Mouse (Mus musculus) liver, embryonic 15.5 days (tissue): ENCODE results near the gene Nxph3. TPM values are rescaled to one million over a fixed set of nuclear protein-coding genes. Genes with fewer than 3 reads are reported as not detected.

ENCODE experiments used
- ATAC-seq: fragments of 200-750 bp; cut with Nextera tagmentation; 2 replicates; pipeline ENCODE4 v1.8.0; 2017; ENCODE audit warnings: moderate number of reproducible peaks, mild to moderate bottlenecking, moderate library complexity; ENCODE audit not compliant: insufficient read depth
- H3K27ac ChIP-seq: fragments of 300-500 bp; sonication (generic); replicated peaks from 2 replicates; pipeline ENCODE4 v1.5.1; 2015; ENCODE audit warnings: mild to moderate bottlenecking, inconsistent platforms
- H3K27me3 ChIP-seq: fragments of 300-500 bp; sonication (generic); 2 replicates; pipeline ENCODE4 v1.6.1; 2015; ENCODE audit warnings: mild to moderate bottlenecking, inconsistent platforms
- H3K36me3 ChIP-seq: fragments of 300-500 bp; sonication (generic); replicated peaks from 2 replicates; pipeline ENCODE4 v1.6.1; 2015; ENCODE audit warnings: moderate library complexity, mild to moderate bottlenecking, inconsistent platforms
- H3K4me1 ChIP-seq: fragments of 300-500 bp; sonication (generic); replicated peaks from 2 replicates; pipeline ENCODE4 v1.6.1; 2015; ENCODE audit warnings: inconsistent platforms
- H3K4me2 ChIP-seq: fragments of 300-500 bp; sonication (generic); 2 replicates; pipeline ENCODE4 v1.6.1; 2015; ENCODE audit warnings: moderate library complexity, mild to moderate bottlenecking, inconsistent platforms
- H3K4me3 ChIP-seq: fragments of 300-500 bp; sonication (generic); replicated peaks from 2 replicates; pipeline ENCODE4 v1.5.1; 2015; ENCODE audit warnings: mild to moderate bottlenecking, inconsistent platforms
- H3K9ac ChIP-seq: fragments of 300-500 bp; sonication (generic); 2 replicates; pipeline ENCODE4 v1.6.1; 2015; ENCODE audit warnings: moderate library complexity, mild to moderate bottlenecking, inconsistent platforms
- H3K9me3 ChIP-seq: fragments of 300-500 bp; sonication (generic); replicated peaks from 2 replicates; pipeline ENCODE4 v1.6.1; 2016; ENCODE audit warnings: inconsistent platforms
- WGBS: fragments of 180-500 bp; shearing (Covaris S2); methylation state at CpG from one replicate; pipeline ENCODE4 v1.1.7; 2015; ENCODE audit warnings: mixed read lengths; ENCODE audit not compliant: insufficient replicate concordance; 5-methylcytosine and 5-hydroxymethylcytosine counted together
- polyA plus RNA-seq: library from polyadenylated mRNA; unstranded; fragments of >200 nt; fragmentation: Nextera tagmentation; extraction: Ambion mirVana; gene quantifications from 2 replicates; pipeline ENCODE4 v1.2.1, GENCODE M21; 2015

The Nxph3 gene
- 0.03 TPM in 1 of 2 replicates, not detected in the other for polyA plus RNA-seq

GRCm38 (mm10) chr11:95514298-95514861 lies at the start of gene Nxph3:
Gene Nxph3, minus strand, starts transcription at chr11:95514570.
- no peak within 1 kb of the TSS for H3K9ac ChIP-seq
- ATAC-seq: peak; percentile 22; the same call in 1 of the 2 replicates
- peak within 1 kb of the TSS; percentile 45 for H3K4me3 ChIP-seq
- H3K27me3 ChIP-seq: peaks cover 92% of the 10 kb centered on the region
- H3K4me1 ChIP-seq: peaks cover 16% of the 10 kb centered on the region
- H3K27ac ChIP-seq: no peak within 1 kb of the TSS
- H3K9me3 ChIP-seq: no peaks in the 10 kb centered on the region
- H3K4me2 ChIP-seq: peak within 1 kb of the TSS; percentile 69
- under 1% methylated on average over 66 of the region's 66 CpGs for WGBS
- no peaks in the 10 kb centered on the region for H3K36me3 ChIP-seq

- H3K4me3 ChIP-seq: no peak overlapping the region
- no peak overlapping the region for H3K27ac ChIP-seq
- no peaks in the 10 kb centered on the region for H3K27me3 ChIP-seq
- ATAC-seq: no peak
- no peak overlapping the region for H3K4me2 ChIP-seq
- no peaks in the 10 kb centered on the region for H3K36me3 ChIP-seq
- WGBS: 60% methylated on average over 5 of the region's 5 CpGs
- no peaks in the 10 kb centered on the region for H3K9me3 ChIP-seq
- H3K4me1 ChIP-seq: no peaks in the 10 kb centered on the region
- no peak overlapping the region for H3K9ac ChIP-seq
These were observed 49.5 kb upstream of the Nxph3 start for GRCm38 (mm10) chr11:95563849-95564248.

- H3K27ac ChIP-seq: no peak overlapping the region
- no peaks in the 10 kb centered on the region for H3K36me3 ChIP-seq
- H3K9me3 ChIP-seq: no peaks in the 10 kb centered on the region
- H3K27me3 ChIP-seq: no peaks in the 10 kb centered on the region
- H3K9ac ChIP-seq: no peak overlapping the region
- WGBS: 33% methylated on average over 3 of the region's 3 CpGs
- no peaks in the 10 kb centered on the region for H3K4me1 ChIP-seq
- H3K4me3 ChIP-seq: no peak overlapping the region
- no peak overlapping the region for H3K4me2 ChIP-seq
- ATAC-seq: no peak
These were observed 46.4 kb upstream of the Nxph3 start for GRCm38 (mm10) chr11:95560773-95561172.

GRCm38 (mm10) chr11:95559761-95560160 lies 45.4 kb upstream of the Nxph3 start:
- WGBS: 56% methylated on average over 2 of the region's 2 CpGs
- no peak overlapping the region for H3K4me3 ChIP-seq
- no peaks in the 10 kb centered on the region for H3K9me3 ChIP-seq
- H3K27ac ChIP-seq: no peak overlapping the region
- H3K36me3 ChIP-seq: no peaks in the 10 kb centered on the region
- no peaks in the 10 kb centered on the region for H3K4me1 ChIP-seq
- no peaks in the 10 kb centered on the region for H3K27me3 ChIP-seq
- H3K9ac ChIP-seq: no peak overlapping the region
- ATAC-seq: no peak
- H3K4me2 ChIP-seq: no peak overlapping the region

- Histone ChIP-seq H3K36me3 (no peaks in the 10 kb centered on the region), H3K9ac (no peak overlapping the region), H3K4me3 (no peak overlapping the region), H3K4me2 (no peak overlapping the region), H3K27me3 (no peaks in the 10 kb centered on the region), H3K4me1 (no peaks in the 10 kb centered on the region), H3K27ac (no peak overlapping the region), H3K9me3 (no peaks in the 10 kb centered on the region)
- ATAC-seq: no peak
- 35% methylated on average over 6 of the region's 6 CpGs for WGBS
These were observed 43.3 kb upstream of the Nxph3 start for GRCm38 (mm10) chr11:95557719-95558118.

GRCm38 (mm10) chr11:95557032-95557431 lies 42.7 kb upstream of the Nxph3 start:
- no peaks in the 10 kb centered on the region for H3K4me1 ChIP-seq
- H3K9me3 ChIP-seq: no peaks in the 10 kb centered on the region
- H3K9ac ChIP-seq: no peak overlapping the region
- H3K4me3 ChIP-seq: no peak overlapping the region
- no peak overlapping the region for H3K4me2 ChIP-seq
- ATAC-seq: no peak
- H3K36me3 ChIP-seq: no peaks in the 10 kb centered on the region
- no peaks in the 10 kb centered on the region for H3K27me3 ChIP-seq
- 51% methylated on average over 6 of the region's 6 CpGs for WGBS
- no peak overlapping the region for H3K27ac ChIP-seq

GRCm38 (mm10) chr11:95555279-95555678 lies 40.9 kb upstream of the Nxph3 start:
- no peak overlapping the region for H3K27ac ChIP-seq
- no peaks in the 10 kb centered on the region for H3K9me3 ChIP-seq
- 49% methylated on average over 8 of the region's 8 CpGs for WGBS
- H3K4me2 ChIP-seq: no peak overlapping the region
- no peaks in the 10 kb centered on the region for H3K27me3 ChIP-seq
- H3K9ac ChIP-seq: no peak overlapping the region
- no peaks in the 10 kb centered on the region for H3K36me3 ChIP-seq
- H3K4me1 ChIP-seq: no peaks in the 10 kb centered on the region
- H3K4me3 ChIP-seq: no peak overlapping the region
- ATAC-seq: no peak

GRCm38 (mm10) chr11:95550301-95551021 lies 36.1 kb upstream of the Nxph3 start:
- no peak overlapping the region for H3K4me3 ChIP-seq
- WGBS: 72% methylated on average over 12 of the region's 12 CpGs
- no peaks in the 10 kb centered on the region for H3K9me3 ChIP-seq
- no peaks in the 10 kb centered on the region for H3K36me3 ChIP-seq
- no peak overlapping the region for H3K9ac ChIP-seq
- no peaks in the 10 kb centered on the region for H3K27me3 ChIP-seq
- H3K4me1 ChIP-seq: no peaks in the 10 kb centered on the region
- ATAC-seq: no peak
- no peak overlapping the region for H3K4me2 ChIP-seq
- H3K27ac ChIP-seq: no peak overlapping the region

GRCm38 (mm10) chr11:95546021-95546782 lies 31.8 kb upstream of the Nxph3 start:
- 61% methylated on average over 10 of the region's 10 CpGs for WGBS
- ATAC-seq: no peak
- H3K9me3 ChIP-seq: no peaks in the 10 kb centered on the region
- H3K36me3 ChIP-seq: no peaks in the 10 kb centered on the region
- H3K4me3 ChIP-seq: no peak overlapping the region
- peaks cover 5% of the 10 kb centered on the region; the same call in 1 of the 2 replicates for H3K27me3 ChIP-seq
- H3K4me2 ChIP-seq: no peak overlapping the region
- H3K27ac ChIP-seq: no peak overlapping the region
- H3K4me1 ChIP-seq: no peaks in the 10 kb centered on the region
- no peak overlapping the region for H3K9ac ChIP-seq

- no peaks in the 10 kb centered on the region for H3K9me3 ChIP-seq
- WGBS: 63% methylated on average over 8 of the region's 8 CpGs
- peaks cover 19% of the 10 kb centered on the region for H3K27me3 ChIP-seq
- H3K36me3 ChIP-seq: no peaks in the 10 kb centered on the region
- no peak overlapping the region for H3K4me3 ChIP-seq
- no peak overlapping the region for H3K4me2 ChIP-seq
- no peak for ATAC-seq
- no peak overlapping the region for H3K27ac ChIP-seq
- H3K9ac ChIP-seq: no peak overlapping the region
- H3K4me1 ChIP-seq: no peaks in the 10 kb centered on the region
These were observed 30.4 kb upstream of the Nxph3 start for GRCm38 (mm10) chr11:95544546-95545327.
